Mouse (Mus musculus) frontal cortex, postnatal 36 days (tissue): ENCODE measurements at regions not wholly inside any gene's neighbourhood (a gene's known extent, or its start where the extent isn't known, plus 50 kb on each side); places are given as distances from the start of the nearest gene placed in this dataset.

Experiments
- DNase-seq, 2 experiments: peaks; one replicate each; pipeline ENCODE4 v3.0.0; 2022; ENCODE audit warnings: low spot score in 2 of 2

GRCm38 (mm10) chr10:111111020-111111419 lies 53.5 kb upstream of the Osbpl8 start:
- DNase-seq: no peak

GRCm38 (mm10) chr10:111108658-111109633 lies 55.6 kb upstream of the Osbpl8 start:
- peak; percentile 58 to 73 for DNase-seq

GRCm38 (mm10) chr10:111107852-111108251 lies 56.7 kb upstream of the Osbpl8 start:
- DNase-seq: no peak

GRCm38 (mm10) chr10:111107387-111107786 lies 57.2 kb upstream of the Osbpl8 start:
- DNase-seq: peak; percentile 62 to 76

GRCm38 (mm10) chr10:111106411-111106810 lies 58.1 kb upstream of the Osbpl8 start:
- no peak for DNase-seq

- no peak for DNase-seq
These were observed 58.9 kb upstream of the Osbpl8 start for GRCm38 (mm10) chr10:111105662-111106061.

- no peak for DNase-seq
These were observed 61.0 kb upstream of the Osbpl8 start for GRCm38 (mm10) chr10:111103512-111103911.

GRCm38 (mm10) chr10:111103086-111103485 lies 61.5 kb upstream of the Osbpl8 start:
- DNase-seq: no peak

GRCm38 (mm10) chr10:111101901-111102761 lies 62.4 kb upstream of the Osbpl8 start:
- no peak for DNase-seq

GRCm38 (mm10) chr10:111099812-111100464 lies 64.6 kb upstream of the Osbpl8 start:
- DNase-seq: peak; percentile 65 to 79

GRCm38 (mm10) chr10:111099059-111099811 lies 65.3 kb upstream of the Osbpl8 start:
- peak in 1 of 2 experiments; percentile 13 for DNase-seq

GRCm38 (mm10) chr10:111097245-111097644 lies 67.3 kb upstream of the Osbpl8 start:
- DNase-seq: no peak

- no peak for DNase-seq
These were observed 67.7 kb upstream of the Osbpl8 start for GRCm38 (mm10) chr10:111096811-111097210.

GRCm38 (mm10) chr10:111094405-111094804 lies 70.1 kb upstream of the Osbpl8 start:
- DNase-seq: no peak

- no peak for DNase-seq
These were observed 75.2 kb upstream of the Osbpl8 start for GRCm38 (mm10) chr10:111089382-111089781.

- DNase-seq: no peak
These were observed 75.6 kb upstream of the Zdhhc17 start for GRCm38 (mm10) chr10:111085561-111085960.

GRCm38 (mm10) chr10:111084267-111084780 lies 74.4 kb upstream of the Zdhhc17 start:
- DNase-seq: no peak

GRCm38 (mm10) chr10:111083861-111084260 lies 73.9 kb upstream of the Zdhhc17 start:
- DNase-seq: no peak

- no peak for DNase-seq
These were observed 73.4 kb upstream of the Zdhhc17 start for GRCm38 (mm10) chr10:111083338-111083737.

GRCm38 (mm10) chr10:111080322-111080721 lies 70.4 kb upstream of the Zdhhc17 start:
- DNase-seq: no peak

- DNase-seq: peak in 1 of 2 experiments; percentile 17
These were observed 69.1 kb upstream of the Zdhhc17 start for GRCm38 (mm10) chr10:111079051-111079450.
